Mouse (Mus musculus) 3T3-L1 (cell line): Measurements from ENCODE around the gene Cyp4x1.

Source experiments
- DNase-seq: peaks from one replicate; pipeline ENCODE4 v3.0.0-alpha.2; 2015; ENCODE audit warnings: low read depth, low spot score

Gene Cyp4x1

GRCm38 (mm10) chr4:115090592-115090991 lies 43.5 kb downstream of the Cyp4x1 start:
- no peak for DNase-seq

DNA sequence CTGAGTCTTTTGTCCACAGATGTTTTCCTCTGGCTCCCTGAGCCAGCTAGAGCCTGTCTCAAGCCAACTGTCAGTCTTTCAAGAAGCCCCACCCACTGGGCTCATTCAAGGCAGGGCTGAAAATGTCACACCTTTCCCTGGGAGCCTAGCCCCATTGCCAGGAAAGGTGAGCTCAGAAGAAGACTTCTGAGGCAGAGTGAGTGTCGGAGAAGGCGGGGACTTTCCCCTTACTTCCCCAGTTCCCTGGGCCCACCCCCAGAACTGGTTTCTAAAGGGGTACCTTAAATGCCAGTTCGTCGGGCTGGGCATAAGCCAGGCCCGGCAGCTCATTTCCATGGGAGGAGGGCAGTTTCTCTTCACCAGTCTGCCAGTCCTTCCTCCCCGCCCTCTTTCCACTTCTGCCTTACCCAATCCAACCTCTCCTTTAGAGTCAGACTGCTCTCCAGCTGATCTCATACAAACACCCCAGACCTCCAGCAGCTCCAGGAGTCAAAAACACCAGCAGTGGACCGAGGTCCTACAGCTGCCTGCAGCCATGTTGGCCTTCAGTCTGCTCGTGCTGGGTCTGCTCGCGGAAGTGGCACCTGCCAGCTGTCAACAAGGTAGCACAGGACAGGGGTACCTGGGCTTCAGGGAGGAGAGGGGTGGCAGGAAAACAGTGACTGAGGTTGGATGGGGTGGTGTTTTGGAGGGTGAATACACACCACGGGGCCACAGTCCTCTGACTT lies 45.3 kb downstream of the Cyp4x1 start, which contains the start of gene Pdzk1ip1:
Gene Pdzk1ip1 (plus strand): TSS at position 98 of the 728 bp plus-strand sequence.
- no peak for DNase-seq

DNA sequence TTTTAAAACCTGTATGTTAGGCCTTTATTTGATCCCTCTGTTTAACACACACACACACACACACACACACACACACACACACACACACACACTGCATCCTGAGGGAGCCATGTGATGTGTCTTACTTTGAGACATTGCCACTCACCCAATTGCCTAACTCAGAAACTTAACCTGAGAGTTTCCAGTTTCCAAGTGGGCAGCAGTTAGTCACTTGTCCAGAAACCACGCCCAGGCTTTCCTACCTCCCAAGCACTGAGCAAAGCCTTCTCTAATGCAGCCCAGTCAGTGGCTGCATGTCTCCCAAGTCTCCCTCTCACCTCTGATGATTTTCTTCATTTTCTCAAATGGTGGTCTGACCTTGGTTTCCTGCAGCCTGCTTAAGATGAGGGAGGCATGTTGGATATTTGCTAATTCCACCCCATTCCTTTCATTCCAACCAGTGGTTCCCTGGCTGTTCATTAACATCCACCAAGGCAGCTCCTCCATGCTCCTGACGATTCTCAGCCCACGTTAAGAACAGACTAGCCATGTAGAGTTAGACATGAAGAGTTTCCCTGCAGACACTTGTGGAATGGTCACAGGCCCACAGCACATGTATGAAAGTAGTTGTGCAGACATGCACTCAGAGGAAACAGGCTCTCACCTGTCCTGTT lies 47.2 kb downstream of the Cyp4x1 start:
- DNase-seq: no peak

- no peak for DNase-seq
Observed at GRCm38 (mm10) chr4:115086257-115086656, 47.8 kb downstream of the Cyp4x1 start.

GRCm38 (mm10) chr4:115085522-115086095 lies 48.5 kb downstream of the Cyp4x1 start:
- DNase-seq: peak; percentile 65

DNA sequence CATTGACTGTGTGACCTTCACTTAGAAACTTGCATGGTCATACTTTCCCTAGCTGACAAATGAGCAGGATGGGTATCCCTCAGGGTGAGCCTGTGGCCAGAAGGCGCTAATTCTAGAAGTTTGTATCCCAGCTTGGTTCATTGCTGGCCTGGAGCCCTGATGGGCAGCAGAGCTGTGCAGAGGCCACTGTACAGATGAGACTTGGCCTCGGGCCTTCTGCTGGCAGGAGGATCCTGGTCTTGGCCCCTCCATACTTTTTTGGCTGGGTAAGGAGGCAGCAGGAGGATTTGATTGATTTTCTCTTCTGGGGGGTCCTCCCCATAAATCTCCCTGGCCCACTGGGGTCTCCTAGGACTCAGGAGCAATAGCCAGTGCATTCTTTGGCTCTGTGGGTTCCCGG lies 51.0 kb downstream of the Cyp4x1 start:
- DNase-seq: no peak

DNA sequence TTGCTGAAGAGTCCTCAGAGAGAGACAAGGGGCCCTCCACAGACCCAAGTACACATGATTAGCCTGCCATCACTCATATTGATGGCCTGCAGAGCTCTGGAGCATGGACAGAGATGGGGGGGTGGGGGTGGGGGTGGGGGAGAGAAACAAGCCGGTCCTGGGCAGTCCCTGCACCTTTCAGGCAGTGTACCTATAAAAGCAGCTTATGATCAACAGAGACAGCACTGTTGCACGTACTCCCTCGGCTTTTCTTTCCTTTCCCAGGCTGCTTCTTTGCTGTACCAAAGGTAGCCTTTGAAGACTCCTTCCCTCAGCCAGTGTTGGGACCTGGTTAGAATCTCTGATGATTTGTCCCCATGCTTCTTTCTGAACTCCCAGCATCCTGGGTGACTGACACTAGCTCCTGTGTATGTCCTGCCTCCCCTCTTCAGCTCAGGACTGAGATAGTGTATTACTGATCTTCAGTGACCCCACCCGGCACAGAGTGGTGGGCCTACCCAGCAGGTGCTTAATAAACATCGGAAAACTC lies 54.2 kb downstream of the Cyp4x1 start:
- no peak for DNase-seq

- no peak for DNase-seq
Observed at GRCm38 (mm10) chr4:115078892-115079820, 54.9 kb downstream of the Cyp4x1 start.

DNA sequence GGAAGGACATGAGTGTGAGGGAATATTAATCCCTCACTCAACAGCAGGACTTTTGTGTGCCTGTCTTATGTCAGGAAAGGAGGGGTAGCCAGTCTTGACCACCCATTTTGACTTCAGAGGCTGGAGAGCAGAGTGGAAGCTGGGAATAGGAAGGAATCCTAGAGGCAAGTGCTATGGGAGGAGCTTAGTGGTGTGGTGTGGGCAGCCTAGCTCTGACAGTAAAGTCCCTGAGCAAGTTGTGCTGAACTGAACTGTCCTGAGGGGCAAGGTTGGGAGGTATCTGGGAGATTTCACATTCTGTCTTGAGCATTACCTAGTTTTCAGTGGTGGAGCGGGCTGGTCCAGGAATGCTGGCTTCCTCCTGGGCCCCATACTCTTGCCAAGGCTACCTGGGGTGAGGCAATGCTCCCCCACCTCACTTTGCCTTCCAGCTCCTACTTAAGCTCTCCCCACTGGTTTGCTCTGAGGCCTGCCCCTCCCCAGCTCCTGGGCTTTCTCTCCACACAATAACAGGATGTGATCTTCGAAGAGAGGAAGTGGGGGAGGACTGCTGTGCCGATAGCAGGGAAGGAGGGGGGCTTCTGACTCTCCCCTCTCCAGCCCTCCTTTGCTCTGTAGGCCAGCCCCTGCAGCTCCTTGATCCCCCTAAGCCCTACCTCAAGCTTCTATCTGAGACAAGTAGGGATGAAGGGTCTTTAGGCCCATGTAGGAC lies 58.7 kb downstream of the Cyp4x1 start:
- DNase-seq: no peak

DNA sequence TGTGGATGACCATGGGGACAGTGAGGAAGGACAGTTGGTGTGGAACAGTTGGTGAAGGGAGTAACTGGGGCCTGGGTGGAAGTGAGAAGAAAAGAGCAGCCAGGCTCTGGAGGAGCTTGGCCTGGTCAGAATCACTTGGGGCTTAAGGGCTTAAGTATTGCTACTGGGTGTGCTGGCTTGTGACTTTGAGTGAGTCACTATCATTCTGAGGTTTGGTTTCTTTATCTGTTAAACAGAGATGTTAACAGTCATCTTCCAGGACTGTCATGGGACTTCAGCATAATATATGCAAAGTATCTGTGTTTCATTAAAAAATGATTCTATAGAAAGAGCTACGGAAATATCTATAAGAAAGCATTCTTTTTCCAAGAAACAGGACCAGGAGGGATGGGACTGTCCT lies 59.3 kb downstream of the Cyp4x1 start:
- peak; percentile 12 for DNase-seq

DNA sequence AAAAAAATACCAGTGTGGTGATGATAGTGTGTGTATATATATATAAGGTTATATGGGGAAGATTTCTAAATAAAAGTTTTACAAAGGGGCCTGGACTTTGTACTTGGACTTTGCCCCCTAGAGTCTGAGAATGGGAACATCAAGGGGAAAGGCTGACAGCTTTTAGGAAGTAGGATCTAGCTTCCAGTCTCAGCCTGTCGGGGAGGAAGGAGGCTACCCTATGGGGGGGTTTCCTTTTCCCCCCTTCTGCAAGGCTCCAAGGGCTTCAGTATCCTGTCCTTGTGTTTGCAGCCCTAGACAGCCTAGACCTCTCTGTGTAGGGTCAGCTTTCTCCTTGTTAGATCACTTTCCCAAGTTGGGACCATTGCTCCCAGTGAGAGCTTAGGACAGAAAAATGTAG lies 62.4 kb downstream of the Cyp4x1 start:
- DNase-seq: no peak

GRCm38 (mm10) chr4:115063518-115064239 lies 70.4 kb downstream of the Cyp4x1 start:
- DNase-seq: no peak

DNA sequence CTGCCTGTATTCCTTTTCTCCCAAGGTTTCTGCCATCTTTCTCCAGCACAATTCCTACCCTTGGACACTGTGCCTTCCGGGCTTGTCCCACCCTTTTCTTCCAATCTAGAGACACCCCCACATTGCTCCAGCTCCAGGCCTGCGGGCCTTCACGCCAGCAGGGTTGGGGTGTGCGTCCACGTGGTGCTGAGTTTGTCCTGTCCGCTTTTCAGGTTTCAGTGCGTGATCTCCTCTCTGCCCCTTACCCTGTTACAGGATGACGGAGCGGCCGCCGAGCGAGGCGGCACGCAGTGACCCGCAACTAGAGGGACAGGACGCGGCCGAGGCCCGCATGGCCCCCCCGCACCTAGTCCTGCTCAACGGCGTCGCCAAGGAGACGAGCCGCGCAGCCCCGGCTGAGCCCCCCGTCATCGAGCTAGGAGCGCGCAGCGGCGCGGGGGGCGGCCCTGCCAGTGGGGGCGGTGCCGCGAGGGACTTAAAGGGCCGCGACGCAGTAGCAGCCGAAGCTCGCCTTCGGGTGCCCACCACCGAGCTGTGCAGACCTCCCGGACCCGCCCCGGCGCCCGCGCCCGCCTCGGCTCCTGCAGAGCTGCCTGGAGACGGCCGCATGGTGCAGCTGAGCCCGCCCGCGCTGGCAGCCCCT lies 71.1 kb downstream of the Cyp4x1 start:
- no peak for DNase-seq

DNA sequence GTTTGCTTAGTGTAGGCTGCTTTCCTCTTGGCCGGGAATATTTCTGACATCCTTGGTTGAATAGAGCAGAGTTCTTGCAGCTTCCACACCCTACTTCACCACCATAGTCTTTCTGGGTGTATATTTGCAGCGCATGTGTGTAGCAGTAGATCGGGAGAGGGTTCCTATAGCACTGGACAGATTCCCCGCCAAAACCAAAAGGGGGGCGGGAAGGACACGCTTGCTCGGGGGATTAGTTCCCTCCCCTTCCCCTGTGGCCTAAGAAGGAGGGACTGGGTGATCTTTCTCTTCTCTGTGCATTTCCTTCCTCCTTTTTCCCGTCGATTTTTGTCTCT lies 71.6 kb downstream of the Cyp4x1 start:
- DNase-seq: no peak

DNA sequence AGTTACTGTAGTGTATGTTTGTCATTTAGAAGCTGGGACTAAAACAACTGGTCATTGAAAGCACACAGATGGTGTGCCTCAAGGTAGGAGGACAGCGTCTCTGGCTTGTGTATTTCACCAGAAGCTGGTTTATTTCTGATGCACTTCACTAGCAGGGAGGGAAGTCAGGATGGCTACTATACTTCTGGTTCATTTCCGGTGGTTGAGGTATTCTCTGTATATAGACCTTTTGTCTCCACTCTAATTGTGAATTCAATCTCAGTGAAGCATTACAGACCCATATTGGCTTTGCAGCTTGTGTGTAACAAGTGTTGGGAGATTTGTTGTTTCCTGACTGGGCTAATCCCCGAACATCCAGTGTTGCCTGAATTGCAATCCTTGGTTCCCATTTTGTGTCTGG lies 73.3 kb downstream of the Cyp4x1 start:
- no peak for DNase-seq

DNA sequence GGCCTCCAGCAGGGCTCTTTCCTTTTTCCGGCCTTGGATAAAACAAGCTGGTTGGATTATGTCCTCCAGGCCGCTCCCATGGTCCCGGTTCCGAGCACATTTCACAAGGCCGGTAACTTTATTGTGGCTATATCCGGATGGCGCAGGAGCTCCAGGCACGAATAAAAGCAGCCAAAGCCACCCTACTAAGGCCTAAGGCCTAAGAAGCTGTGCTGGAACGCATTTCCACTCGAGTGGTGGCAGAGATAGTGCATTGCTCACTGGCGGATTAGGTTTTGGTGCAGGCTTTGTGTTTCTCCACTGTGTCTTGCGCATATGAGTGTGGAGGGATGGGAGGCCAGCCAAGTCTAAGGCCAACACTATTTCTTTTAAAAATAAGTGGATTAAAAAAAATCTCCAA lies 74.2 kb downstream of the Cyp4x1 start:
- no peak for DNase-seq

GRCm38 (mm10) chr4:115058871-115059590 lies 75.0 kb downstream of the Cyp4x1 start:
- DNase-seq: no peak

GRCm38 (mm10) chr4:115058317-115058761 lies 75.7 kb downstream of the Cyp4x1 start:
- DNase-seq: no peak

- no peak for DNase-seq
Observed at GRCm38 (mm10) chr4:115057674-115058316, 76.3 kb downstream of the Cyp4x1 start.
